Mouse (Mus musculus) right cerebral cortex, postnatal 36 days (tissue): ENCODE measurements around the gene Hoxb13.

Experiments used
- DNase-seq, 2 experiments: peaks; one replicate each; pipeline ENCODE4 v3.0.0; 2022; ENCODE audit warnings: low spot score in 2 of 2, mixed read lengths in 1 of 2

The Hoxb13 gene

DNA sequence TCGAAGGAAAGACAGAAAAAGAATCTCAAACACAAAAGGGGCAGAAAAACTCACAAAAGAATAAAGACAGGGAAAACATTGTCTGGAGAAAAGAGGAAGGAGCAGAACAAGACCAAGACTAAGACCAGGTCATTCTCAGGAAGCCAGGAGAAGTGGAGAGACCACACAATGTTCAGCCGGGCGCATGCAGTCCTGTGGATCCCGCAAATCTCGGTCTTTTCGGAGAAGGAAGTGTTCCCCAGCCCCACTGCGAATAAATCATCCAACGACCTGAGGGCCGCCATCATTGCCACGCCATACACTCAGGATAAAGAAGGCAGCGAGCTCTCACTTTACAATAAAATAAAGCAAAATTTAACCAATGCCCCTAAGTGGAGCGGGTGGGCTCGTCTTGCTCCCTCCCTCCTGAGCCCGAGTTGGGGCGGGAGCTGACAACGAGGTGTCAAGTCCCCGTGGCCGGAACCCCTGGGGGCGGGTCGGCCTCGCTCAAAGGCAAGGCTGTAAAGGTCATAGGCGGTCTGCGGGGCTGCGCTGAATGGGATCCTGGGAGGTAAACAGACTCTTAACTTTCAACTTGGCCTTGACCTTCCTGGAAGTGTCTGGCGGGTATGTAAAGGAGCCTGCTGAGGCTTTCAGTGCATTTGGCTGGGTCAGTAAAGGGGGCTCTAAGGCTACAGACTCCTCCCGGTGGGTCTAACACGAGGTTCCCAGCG is 4.2 kb upstream of the Hoxb13 start:
- DNase-seq = no peak

DNA sequence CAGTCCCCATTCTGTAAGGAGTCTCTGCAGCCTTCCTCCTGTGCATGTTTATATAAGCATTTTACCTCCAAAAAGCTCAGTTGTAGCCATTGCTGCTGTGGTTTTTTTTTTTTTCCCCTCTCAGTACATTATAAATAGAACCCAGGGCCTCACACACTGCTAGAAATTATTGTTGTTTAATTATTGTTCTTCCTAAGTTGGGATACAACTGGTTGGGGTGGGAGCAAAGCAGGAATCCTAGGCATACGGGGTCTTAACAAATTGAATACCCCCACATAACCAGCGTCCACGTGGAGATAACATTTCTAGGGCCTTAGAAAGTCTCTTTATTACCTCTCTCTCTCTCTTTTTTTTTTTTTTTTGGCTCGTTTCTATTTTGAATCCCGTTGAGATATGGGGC is 3.0 kb upstream of the Hoxb13 start:
- DNase-seq = no peak

DNA sequence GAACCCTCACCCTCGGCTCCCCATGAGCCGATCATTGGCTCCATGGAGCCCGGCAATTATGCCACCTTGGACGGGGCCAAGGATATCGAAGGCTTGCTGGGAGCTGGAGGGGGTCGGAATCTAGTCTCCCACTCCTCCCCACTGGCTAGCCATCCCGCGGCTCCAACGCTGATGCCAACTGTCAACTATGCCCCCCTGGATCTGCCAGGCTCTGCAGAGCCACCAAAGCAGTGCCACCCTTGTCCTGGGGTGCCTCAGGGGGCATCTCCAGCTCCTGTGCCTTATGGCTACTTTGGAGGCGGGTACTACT is 240 bp downstream of the Hoxb13 start:
- DNase-seq = no peak

DNA sequence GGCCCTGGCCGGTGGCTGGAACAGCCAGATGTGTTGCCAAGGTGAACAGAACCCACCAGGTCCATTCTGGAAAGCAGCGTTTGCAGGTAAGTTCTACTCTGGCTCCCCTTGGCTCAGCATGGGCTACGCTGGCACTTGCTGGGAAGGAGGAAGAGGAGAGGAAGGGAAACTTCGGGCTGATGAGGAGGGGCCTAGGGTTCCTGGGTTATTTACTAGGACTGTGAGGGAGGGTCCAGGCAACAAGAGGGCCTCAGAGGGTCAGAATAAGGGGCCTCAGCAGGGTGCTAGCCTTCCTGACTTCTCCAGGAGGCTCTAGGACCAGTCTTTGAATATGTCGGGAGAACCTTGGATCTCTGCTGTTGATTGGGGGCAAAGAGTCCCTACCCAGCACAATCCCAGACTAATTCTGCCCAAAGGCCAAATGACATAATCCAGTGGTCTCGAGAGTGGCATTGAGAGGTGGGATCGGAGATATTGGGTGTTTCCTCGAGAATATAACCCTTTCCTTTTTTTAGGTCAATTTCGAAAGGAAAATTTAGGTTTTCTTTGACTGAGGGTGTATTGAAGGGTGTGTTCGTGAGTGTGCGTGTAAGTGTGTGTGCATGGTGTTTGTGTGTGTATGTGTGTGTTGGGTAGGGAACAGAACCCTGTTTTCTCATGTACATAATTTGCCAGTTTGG is 985 bp downstream of the Hoxb13 start:
- no peak for DNase-seq

DNA sequence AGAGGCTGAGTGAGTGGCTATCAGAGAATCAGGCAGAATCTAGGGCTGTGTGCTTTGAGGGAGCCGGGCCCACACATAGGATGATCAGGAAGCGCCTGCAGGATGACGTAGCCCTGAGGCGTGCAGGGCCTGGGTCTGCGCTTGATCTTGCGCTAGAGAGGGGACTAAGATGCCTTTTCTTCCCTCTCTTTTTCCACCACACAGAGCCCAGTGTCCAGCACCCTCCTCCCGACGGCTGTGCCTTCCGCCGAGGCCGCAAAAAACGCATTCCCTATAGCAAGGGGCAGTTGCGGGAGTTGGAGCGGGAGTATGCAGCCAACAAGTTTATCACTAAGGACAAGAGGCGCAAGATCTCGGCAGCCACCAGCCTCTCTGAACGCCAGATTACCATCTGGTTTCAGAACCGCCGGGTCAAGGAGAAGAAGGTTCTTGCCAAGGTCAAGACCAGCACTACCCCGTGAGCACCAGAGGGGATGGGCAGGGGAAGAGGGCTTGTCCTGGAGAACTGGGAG is 1.7 kb downstream of the Hoxb13 start:
- DNase-seq = no peak

DNA sequence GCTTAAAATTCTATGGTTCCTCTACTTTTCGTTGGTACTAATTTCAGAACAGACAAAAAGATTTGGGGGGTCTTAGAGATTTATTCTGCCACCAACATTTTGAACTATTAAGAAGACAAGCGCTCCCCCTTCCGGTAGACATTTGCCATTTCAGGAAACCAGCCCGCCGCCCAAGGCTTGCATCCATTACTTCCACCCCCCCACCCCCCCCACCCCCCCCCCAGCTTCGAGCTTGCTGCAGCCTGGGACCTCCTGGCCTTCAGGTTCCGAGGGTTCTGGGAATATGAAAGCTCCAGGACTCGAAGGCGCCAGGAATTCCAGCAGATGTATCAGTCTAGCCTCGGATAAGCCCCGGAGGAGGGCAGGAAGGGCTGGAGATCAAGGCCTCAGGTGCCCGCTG is 4.5 kb downstream of the Hoxb13 start:
- DNase-seq = no peak

DNA sequence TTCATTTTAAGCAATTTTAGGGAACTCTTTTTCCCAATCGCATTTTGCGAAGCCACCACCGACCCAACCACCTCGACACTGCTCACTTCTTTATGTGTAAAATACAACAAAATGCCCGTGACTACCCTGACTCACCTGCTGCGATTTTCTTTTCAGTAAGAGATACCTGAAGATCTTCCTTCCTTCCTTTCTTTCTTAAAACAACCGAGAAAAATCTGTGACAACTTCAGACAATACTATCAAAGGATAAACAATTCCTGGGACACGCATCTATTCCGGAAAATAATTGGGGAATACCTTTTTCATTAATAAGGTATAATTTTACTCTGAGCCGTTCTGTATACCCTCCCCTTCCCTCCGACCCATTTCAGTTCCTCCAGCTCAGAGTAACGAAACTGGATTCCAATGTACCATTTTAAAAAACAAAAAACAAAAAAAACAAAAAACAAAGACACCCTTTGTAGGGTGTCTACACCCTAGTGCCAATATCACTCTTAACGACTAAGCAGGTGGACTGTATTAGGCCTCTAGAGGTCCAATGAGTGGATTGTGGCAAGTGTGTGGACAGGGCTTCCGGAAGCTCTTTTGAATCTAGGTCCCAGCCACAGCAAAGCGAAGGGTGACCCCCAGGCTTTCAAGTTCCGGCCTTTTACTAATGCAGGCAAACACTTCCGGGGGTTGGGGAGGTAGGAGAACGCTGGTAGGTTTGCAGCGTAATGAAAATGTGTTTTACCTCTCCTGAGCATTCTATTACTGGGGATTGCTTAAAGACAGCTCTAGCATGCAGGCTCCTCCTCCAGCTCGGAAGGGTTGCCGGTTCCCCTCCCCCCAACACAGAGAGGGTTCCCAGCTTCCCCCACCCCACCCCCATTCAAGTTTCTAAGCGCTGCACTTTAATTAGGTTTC is 5.3 kb downstream of the Hoxb13 start:
- no peak for DNase-seq

DNA sequence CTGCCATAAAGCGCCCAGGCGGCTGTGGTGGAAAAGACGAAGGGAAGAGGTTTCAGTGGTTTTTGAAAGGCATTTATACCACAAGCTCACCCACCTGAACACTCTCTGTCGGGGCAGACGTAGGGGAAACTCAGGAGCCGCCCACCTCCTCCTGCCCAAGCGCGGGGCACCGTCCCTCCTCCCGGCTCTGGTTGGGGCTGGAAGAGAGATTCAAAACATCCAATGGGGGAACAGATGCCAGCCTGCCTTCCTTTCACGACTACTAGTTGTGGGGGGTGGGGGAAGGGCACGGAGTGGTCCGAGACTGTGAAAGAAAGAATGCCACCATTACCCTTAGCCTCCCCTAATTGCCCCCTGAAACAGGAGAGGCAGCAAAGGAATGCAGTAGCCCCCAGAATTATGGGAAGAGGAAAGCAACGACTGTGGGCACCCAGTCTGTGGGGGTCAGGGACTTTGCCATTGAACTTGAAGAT is 6.1 kb downstream of the Hoxb13 start:
- DNase-seq = no peak

DNA sequence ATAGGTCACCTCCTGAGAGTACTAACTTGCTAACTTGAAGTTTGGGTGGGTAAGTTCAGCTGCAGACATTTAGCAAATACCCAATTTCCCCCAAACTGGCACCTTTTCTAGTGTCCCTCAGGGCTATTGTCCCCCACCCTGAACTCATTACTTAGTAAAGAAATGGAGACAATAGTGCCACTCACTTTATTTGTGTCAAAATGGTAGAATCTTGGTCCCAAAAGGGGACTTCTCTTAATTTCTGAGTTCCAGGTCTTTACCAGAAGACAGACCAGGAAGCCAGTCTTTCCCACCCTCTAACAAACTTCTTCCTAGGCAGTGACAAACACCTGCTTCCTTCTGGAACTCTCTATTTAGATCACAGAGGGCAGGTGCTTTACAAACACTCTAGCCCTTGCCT is 7.6 kb downstream of the Hoxb13 start:
- DNase-seq = no peak

DNA sequence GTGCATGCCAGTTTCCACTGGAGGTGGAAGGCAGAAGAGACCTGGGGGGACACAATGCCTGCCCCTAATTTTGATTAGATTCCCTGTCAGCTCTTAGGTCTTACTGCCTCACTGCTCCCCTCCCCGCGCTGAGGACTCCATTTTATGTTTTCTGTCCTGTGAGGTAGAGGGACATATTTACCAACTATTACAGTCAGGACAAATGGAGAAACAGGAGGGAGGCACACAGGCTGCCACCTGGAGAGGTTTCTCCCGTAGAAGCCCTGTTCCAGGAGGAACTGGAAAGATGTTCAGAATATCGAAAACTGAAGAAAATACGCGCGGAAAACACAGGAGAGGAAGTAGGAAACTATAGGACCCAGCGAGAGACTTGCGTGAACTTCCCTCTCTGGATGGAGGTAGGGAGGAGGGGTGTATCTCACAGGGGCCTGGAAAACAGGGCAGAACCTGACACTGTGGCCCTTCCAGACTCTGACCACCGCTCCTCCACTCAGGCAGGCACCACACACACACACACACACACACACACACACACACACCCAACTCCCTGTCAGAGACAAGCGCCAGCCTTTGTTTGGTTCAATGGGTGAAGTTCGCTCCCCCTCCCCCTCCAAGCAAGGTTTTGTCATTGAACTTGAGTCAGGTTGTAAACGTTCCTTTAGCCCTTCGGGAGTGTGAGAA is 8.4 kb downstream of the Hoxb13 start:
- DNase-seq = no peak

DNA sequence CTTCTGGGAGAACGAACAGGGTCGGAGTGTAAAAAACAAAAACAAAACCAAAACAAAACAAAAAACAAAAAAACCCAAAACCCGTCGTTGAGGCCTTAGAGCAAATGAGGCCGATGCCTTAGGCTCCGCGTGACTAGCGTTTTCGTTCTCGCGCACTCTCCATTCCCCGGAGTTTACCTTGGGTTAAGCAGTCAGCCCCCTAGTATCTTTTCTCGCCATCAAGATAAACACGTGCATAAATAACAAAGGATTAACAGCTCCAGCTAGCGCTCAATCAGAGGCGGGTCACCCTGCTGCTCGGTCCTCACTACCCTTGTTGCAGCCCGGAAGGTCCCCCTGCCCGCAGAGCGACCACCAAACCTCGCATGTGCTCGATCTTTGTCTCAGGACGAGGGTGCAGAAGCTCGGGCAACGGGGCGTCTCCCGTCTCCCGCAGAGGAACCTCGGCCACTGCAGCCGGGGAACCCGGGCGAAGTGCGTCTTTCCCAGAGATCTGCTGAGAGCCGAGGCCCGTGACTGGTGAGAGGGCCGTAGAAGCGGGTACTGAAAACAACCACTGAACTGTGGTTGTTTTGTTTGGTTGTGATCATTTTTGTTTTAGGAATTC is 9.2 kb downstream of the Hoxb13 start:
- DNase-seq = no peak

DNA sequence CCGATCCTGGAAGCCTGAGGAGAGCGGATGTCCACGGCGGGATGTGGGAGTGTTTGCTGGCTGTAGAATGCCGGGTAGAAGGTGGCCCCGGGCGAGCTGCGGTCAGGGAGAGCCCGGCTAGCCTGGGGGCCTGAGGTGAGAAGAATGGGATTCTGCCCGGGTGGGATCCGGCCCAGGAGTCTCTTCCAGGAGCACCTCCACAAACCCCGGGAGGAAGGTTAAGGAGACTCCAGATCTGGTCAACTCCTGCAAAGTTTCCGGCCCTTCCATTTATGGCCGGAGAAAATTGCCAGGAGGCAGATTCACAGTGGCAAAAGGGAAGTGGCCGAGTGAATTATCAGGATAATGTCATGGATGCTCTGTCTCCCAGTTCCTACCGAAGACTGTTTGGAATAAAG is 9.7 kb downstream of the Hoxb13 start:
- DNase-seq = no peak

DNA sequence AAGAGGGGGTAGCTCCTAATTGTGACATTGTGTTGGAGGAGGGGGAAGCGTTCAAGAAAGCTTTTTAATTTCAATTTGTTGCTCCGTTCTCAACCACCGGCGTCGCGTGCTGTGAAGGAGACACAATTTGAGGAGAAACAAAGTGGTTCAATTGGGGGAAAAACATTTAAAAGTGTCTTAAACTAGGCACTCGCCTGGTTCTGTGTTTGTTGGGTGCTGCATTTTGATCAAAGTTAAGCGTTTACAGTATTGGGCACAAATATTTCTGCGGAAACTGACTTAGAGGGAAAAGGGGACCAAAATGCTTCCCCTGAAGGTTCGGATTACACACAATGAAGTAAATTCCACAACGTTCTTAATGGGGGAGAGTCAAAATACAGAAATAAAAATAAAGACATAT is 10.2 kb downstream of the Hoxb13 start:
- no peak for DNase-seq

DNA sequence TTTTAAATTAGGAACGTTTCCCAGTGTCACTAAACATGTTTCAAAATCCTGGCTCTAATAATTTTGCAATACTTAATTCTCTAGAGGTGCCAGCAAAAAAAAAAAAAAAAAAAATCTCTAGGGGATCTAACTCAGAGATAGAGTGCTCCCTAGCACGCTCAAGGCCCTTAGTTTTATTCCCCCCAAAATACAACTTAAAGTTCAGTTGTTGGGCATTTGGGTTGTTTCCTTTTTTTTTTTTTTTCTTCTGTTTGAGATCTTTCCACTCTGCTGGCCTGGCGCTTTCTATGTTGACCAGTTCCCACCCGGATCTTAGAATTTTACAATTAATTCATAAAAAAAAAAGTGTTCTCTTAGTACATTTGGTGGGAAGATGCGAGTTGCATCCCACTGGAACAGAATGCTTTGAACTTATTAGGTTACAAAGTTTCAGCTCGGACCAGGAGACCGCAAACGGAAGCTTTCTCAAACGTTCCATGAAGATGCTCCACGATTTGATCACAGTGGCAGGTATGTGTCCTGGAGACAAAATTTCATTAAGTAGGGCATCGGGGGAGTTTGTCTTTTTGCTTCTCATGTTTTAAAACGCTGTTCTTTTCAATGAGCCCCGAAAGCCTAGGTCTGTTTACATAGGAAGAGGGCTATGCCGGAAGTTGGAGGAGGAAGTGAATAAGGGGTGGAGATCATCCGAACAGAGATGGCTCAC is 11.5 kb downstream of the Hoxb13 start:
- no peak for DNase-seq

DNA sequence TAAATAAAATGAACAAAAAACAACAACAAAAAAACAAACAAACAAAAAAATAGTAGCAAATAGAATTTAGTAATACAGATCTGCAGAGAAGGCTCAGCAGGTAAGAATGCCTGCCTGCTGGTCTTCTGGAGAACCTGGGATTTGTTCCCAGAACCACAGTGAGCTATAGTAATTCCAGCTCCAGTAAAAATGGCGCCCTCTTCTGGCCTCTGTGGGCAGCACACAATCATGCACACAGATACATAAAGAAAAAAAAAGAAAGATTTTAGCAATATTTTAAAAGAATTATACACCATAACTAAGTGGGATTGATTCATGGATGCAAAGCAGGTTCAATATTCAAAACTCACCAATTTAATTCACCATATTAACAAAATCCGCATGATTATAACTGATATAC is 29.7 kb downstream of the Hoxb13 start:
- no peak for DNase-seq

DNA sequence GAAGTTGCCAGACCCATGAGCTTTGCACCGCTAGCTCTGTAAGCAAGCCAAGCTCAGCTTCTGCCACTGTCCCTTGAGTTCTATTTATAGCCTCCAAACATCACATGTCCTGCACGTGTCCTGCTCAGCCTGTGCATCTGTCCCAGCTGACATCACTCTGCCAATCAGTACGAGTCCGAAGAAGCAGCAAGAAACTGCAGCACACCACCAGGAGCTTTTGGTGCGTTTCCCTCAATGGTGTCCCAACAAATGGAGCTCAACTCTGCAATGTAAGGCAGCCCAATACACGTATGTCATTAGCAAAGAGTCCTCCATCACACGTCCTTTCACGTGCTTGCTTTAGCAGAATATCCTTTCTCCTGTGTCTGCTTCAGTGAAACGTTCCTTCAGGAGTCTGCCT is 33.6 kb downstream of the Hoxb13 start:
- no peak for DNase-seq

DNA sequence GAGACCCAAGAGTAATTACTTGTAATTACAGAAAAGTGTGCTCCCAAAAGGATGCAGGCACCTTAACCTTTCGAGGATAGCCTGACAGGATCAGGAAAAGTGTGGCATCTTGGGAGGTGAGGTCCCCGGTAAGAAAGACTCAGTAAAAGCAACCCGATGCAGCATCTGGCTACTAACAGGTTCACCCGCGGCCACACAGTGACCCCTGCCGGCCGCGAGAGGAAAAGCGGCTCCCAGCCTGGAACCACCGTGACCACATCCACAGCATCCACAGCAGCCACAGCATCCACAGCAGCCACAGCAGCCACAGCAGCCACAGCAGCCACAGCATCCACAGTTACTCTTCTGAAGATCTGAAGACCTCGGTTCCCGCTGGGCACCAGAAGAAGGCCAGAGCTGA is 40.8 kb downstream of the Hoxb13 start:
- DNase-seq = peak; percentile 2 to 6

DNA sequence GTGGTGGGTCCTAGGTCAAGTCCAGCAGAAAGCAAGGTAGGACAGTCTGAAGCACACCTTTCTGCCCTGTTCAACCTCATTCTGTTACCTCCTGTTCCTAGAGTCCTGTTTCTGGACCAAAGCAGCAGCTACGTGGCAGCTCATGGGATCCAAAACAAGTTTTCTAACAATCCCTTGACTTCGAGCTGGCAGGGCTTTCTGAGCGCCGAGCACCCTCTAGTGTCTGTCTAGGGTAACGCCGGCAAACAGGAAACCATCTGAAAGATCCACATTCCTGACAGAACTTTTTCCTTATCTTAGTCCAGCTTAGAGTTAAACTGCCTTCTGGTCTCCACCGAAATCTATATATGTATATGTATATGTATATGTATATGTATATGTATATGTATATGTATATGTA is 46.1 kb downstream of the Hoxb13 start:
- peak in 1 of 2 experiments; percentile 5 for DNase-seq
